Mouse (Mus musculus): Measurements from ENCODE around the gene Eif6.
"Not testable (repeated sequence)": the region's sequence is repeated elsewhere in the genome, so short reads cannot be mapped to it uniquely, and the experiment has no call there.

Eif6 gene

GRCm38 (mm10) chr2:155826630-155827424 lies at the start of gene Eif6:
Eif6 (minus strand) TSS chr2:155826925.
- DNase-seq (ENCODE audit: low read depth, low spot score): peak; percentile 74

- no peak for DNase-seq (ENCODE audit: low read depth, low spot score)
Observed at GRCm38 (mm10) chr2:155873636-155874035, 46.9 kb upstream of the Eif6 start.

- DNase-seq (ENCODE audit: low read depth, low spot score): no peak
Observed at GRCm38 (mm10) chr2:155872930-155873507, 46.3 kb upstream of the Eif6 start.

GRCm38 (mm10) chr2:155872486-155872885 lies 45.8 kb upstream of the Eif6 start:
- DNase-seq (ENCODE audit: low read depth, low spot score): no peak

- no peak for DNase-seq (ENCODE audit: low read depth, low spot score)
Observed at GRCm38 (mm10) chr2:155869772-155870171, 43.0 kb upstream of the Eif6 start.

- DNase-seq (ENCODE audit: low read depth, low spot score): no peak
Observed at GRCm38 (mm10) chr2:155868320-155868719, 41.6 kb upstream of the Eif6 start.

- DNase-seq (ENCODE audit: low read depth, low spot score): no peak
Observed at GRCm38 (mm10) chr2:155863301-155863867, 36.7 kb upstream of the Eif6 start.

GRCm38 (mm10) chr2:155862573-155863300 lies 36.0 kb upstream of the Eif6 start:
- DNase-seq (ENCODE audit: low read depth, low spot score): no peak

GRCm38 (mm10) chr2:155861581-155861980 lies 34.9 kb upstream of the Eif6 start:
- DNase-seq (ENCODE audit: low read depth, low spot score): no peak

- DNase-seq (ENCODE audit: low read depth, low spot score): no peak
Observed at GRCm38 (mm10) chr2:155860102-155860501, 33.4 kb upstream of the Eif6 start.

- DNase-seq (ENCODE audit: low read depth, low spot score): no peak
Observed at GRCm38 (mm10) chr2:155852536-155852935, 25.8 kb upstream of the Eif6 start.

GRCm38 (mm10) chr2:155850120-155850519 lies 23.4 kb upstream of the Eif6 start:
- no peak for DNase-seq (ENCODE audit: low read depth, low spot score)

GRCm38 (mm10) chr2:155849464-155849863 lies 22.7 kb upstream of the Eif6 start:
- DNase-seq (ENCODE audit: low read depth, low spot score): no peak

GRCm38 (mm10) chr2:155848291-155848690 lies 21.6 kb upstream of the Eif6 start:
- DNase-seq (ENCODE audit: low read depth, low spot score): peak; percentile 77

- DNase-seq (ENCODE audit: low read depth, low spot score): no peak
Observed at GRCm38 (mm10) chr2:155846930-155847329, 20.2 kb upstream of the Eif6 start.

GRCm38 (mm10) chr2:155838961-155839360 lies 12.2 kb upstream of the Eif6 start:
- DNase-seq (ENCODE audit: low read depth, low spot score): no peak

- DNase-seq (ENCODE audit: low read depth, low spot score): no peak
Observed at GRCm38 (mm10) chr2:155837961-155838360, 11.2 kb upstream of the Eif6 start.

- DNase-seq (ENCODE audit: low read depth, low spot score): no peak
Observed at GRCm38 (mm10) chr2:155834732-155835131, 8.0 kb upstream of the Eif6 start, which contains the start of gene Fam83c. Fam83c (minus strand) TSS chr2:155834854.

GRCm38 (mm10) chr2:155832087-155832486 lies 5.4 kb upstream of the Eif6 start:
- not testable (repeated sequence) for DNase-seq (ENCODE audit: low read depth, low spot score)

- DNase-seq (ENCODE audit: low read depth, low spot score): no peak
Observed at GRCm38 (mm10) chr2:155831302-155831701, 4.6 kb upstream of the Eif6 start.

- DNase-seq (ENCODE audit: low read depth, low spot score): no peak
Observed at GRCm38 (mm10) chr2:155830841-155831240, 4.1 kb upstream of the Eif6 start.
